Mouse (Mus musculus) testis, adult 2 months (tissue): Measurements from ENCODE around the gene Erg. TPM values are rescaled to one million over a fixed set of nuclear protein-coding genes. Genes with fewer than 3 reads are reported as not detected.
A peak's percentile ranks its signal among the peaks of the same experiment; 100 is the strongest.

ENCODE experiments used
- H3K27ac ChIP-seq: fragments of 200-500 bp; 2 replicates; pipeline ENCODE4 v1.5.1; 2012; ENCODE audit warnings: low read depth, low read length; ENCODE audit not compliant: control insufficient read depth, insufficient read depth
- H3K27me3 ChIP-seq: fragments of 200-500 bp; 2 replicates; pipeline ENCODE4 v1.6.1; 2012; ENCODE audit warnings: mild to moderate bottlenecking, low read length, moderate library complexity; ENCODE audit not compliant: control insufficient read depth, insufficient read depth
- H3K36me3 ChIP-seq: fragments of 200-500 bp; 2 replicates; pipeline ENCODE4 v1.6.1; 2012; ENCODE audit warnings: mild to moderate bottlenecking, low read length; ENCODE audit not compliant: control insufficient read depth, insufficient read depth
- H3K4me1 ChIP-seq: fragments of 200-500 bp; 2 replicates; pipeline ENCODE4 v1.6.1; 2012; ENCODE audit warnings: low read length; ENCODE audit not compliant: control insufficient read depth, insufficient read depth
- H3K4me3 ChIP-seq: fragments of 200-500 bp; 2 replicates; pipeline ENCODE4 v1.5.1; 2012; ENCODE audit warnings: low read depth, mild to moderate bottlenecking, low read length, moderate library complexity, mixed read lengths; ENCODE audit not compliant: control insufficient read depth
- CTCF ChIP-seq: fragments of 200-500 bp; IDR thresholded peaks from 2 replicates; pipeline ENCODE4 v1.5.1; 2012; ENCODE audit warnings: low read depth, mild to moderate bottlenecking, inconsistent platforms, low read length, moderate library complexity; ENCODE audit not compliant: control insufficient read depth, insufficient read depth, insufficient replicate concordance
- POLR2A ChIP-seq: fragments of 200-500 bp; IDR thresholded peaks from 2 replicates; pipeline ENCODE4 v1.6.1; 2012; ENCODE audit warnings: low read depth, mild to moderate bottlenecking, inconsistent platforms, low read length, moderate library complexity; ENCODE audit not compliant: control insufficient read depth
- polyA plus RNA-seq: library from polyadenylated mRNA; depleted of rRNA; stranded (reverse); fragments of >200 nt; gene quantifications from 2 replicates; pipeline ENCODE4 v1.2.3, GENCODE M21; 2012

Erg gene
- polyA plus RNA-seq, 1 experiment: 2.0 TPM

DNA sequence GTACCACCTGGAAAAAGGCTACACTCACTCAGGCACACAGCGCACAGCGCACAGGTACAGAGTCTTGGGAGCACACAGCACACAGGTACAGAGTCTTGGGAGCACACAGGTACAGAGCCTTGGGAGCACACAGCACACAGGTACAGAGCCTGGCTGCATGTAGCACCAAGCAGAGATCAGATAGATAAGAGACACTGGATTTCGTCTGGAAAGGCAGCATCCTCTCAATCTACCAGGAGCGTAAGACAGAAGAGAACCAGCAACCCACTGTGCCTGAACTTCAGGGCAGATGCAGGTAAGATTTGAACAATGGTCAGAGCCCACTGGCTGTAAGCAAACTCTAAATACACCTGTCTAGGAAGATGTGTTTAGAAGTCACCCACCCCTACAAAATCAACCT, 12.5 kb upstream of the Erg start:
- Histone ChIP-seq H3K4me1 (peaks cover 10% of the 10 kb centered on the region), H3K4me3 (no peak overlapping the region), H3K36me3 (no peaks in the 10 kb centered on the region), H3K27me3 (no peaks in the 10 kb centered on the region), H3K27ac (no peak overlapping the region)
- TF ChIP-seq POLR2A: no peak

GRCm38 (mm10) chr16:95597578-95597951, 11.2 kb upstream of the Erg start:
- Histone ChIP-seq H3K4me3 (no peak overlapping the region), H3K4me1 (peaks cover 10% of the 10 kb centered on the region), H3K36me3 (no peaks in the 10 kb centered on the region), H3K27me3 (no peaks in the 10 kb centered on the region), H3K27ac (no peak overlapping the region)
- no peak for TF ChIP-seq POLR2A
- TF ChIP-seq CTCF: no peak

- Histone ChIP-seq H3K27me3 (no peaks in the 10 kb centered on the region), H3K4me1 (peaks cover 10% of the 10 kb centered on the region), H3K36me3 (no peaks in the 10 kb centered on the region), H3K27ac (no peak overlapping the region), H3K4me3 (no peak overlapping the region)
- no peak for TF ChIP-seq CTCF
- TF ChIP-seq POLR2A: no peak
Measured at GRCm38 (mm10) chr16:95596884-95597577, 10.6 kb upstream of the Erg start.

DNA sequence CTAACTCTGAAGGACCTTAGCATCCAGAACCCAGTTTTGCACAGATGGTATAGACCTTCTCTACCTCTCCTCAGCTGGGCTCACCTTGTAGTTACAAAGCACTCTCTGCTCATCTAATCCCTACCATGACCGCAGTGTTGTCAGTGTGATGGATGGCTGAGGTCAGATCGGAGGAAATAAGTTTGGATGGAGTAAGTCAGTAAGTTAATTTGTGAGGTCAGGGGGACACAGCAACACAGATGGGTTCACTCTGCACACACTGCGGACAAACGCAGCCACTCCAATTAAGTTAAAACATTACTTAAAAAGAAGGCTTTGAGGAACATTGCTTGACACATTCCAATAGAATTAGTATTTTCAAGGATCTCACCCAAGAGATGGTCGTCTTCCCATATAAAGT, 2.5 kb upstream of the Erg start:
- H3K4me1 ChIP-seq: peaks cover 7% of the 10 kb centered on the region
- H3K36me3 ChIP-seq: no peaks in the 10 kb centered on the region
- no peak for TF ChIP-seq POLR2A
- TF ChIP-seq CTCF: no peak
- H3K27me3 ChIP-seq: no peaks in the 10 kb centered on the region
- H3K4me3 ChIP-seq: no peak overlapping the region
- H3K27ac ChIP-seq: no peak overlapping the region

DNA sequence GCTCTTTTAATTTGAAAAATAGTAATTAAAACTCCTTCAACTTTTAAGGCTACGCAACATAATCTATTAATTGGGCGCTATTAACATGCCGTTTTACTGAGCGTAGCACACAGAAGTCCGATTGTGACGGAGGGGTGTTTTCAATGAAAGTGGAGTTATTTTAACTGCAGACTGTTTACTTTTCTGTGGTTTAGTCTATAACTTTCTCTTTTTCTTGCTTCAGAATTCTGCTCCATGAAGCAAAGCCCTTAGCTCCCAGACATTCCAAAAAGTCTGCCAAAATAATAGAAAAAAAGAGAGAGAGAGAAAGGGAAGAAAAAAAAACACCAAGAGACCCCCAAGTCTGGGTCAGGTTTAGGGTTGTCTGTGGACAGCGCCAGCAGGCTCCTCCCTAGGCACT, 333 bp upstream of the Erg start:
- no peaks in the 10 kb centered on the region for H3K27me3 ChIP-seq
- H3K27ac ChIP-seq: no peak overlapping the region
- no peaks in the 10 kb centered on the region for H3K36me3 ChIP-seq
- no peak for TF ChIP-seq POLR2A
- TF ChIP-seq CTCF: no peak
- peaks cover 7% of the 10 kb centered on the region for H3K4me1 ChIP-seq
- no peak overlapping the region for H3K4me3 ChIP-seq

- Histone ChIP-seq H3K4me1 (peaks cover 7% of the 10 kb centered on the region), H3K36me3 (no peaks in the 10 kb centered on the region), H3K27me3 (no peaks in the 10 kb centered on the region)
Measured at GRCm38 (mm10) chr16:95585541-95586310, 667 bp downstream of the Erg start.

GRCm38 (mm10) chr16:95584751-95585528, 1.5 kb downstream of the Erg start:
- Histone ChIP-seq H3K27ac (no peak overlapping the region), H3K27me3 (no peaks in the 10 kb centered on the region), H3K36me3 (no peaks in the 10 kb centered on the region), H3K4me3 (peak overlapping the region; percentile 41), H3K4me1 (peaks cover 7% of the 10 kb centered on the region)
- TF ChIP-seq CTCF (no peak), POLR2A (no peak)

More at GRCm38 (mm10) chr16:95585541-95586310, 667 bp downstream of the Erg start:
- peak overlapping the region; percentile 41 for H3K4me3 ChIP-seq
- TF ChIP-seq CTCF (no peak), POLR2A (no peak)
- no peak overlapping the region for H3K27ac ChIP-seq
